Mouse (Mus musculus) monocyte, adult 2 months (primary cell): ENCODE results near the gene Dis3l2.

Experiments used
- DNase-seq, 2 experiments: peaks; one replicate each; pipeline ENCODE4 v3.0.0; 2022; ENCODE audit warnings: low spot score in 2 of 2, low read depth in 1 of 2

The Dis3l2 gene

DNA sequence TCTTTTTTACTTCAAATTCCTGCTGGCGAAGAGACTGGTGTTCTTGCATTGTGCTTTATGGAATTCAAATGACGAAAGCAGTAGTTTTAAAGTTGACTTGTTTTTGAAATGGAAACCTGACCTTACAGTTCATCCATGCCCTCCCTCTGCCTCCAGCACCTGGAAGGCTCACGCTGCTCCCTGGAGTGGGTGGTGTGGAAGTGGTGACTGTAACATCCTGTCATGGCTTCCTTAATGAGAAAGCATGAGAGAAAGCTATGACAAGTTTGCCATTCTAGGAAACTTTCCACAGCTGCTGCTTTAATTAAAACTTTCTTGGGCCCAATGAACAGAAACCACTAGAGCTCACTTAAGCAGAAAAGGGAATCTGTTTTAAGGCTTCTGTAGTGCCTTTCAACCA, 210.3 kb downstream of the Dis3l2 start:
- DNase-seq: no peak

DNA sequence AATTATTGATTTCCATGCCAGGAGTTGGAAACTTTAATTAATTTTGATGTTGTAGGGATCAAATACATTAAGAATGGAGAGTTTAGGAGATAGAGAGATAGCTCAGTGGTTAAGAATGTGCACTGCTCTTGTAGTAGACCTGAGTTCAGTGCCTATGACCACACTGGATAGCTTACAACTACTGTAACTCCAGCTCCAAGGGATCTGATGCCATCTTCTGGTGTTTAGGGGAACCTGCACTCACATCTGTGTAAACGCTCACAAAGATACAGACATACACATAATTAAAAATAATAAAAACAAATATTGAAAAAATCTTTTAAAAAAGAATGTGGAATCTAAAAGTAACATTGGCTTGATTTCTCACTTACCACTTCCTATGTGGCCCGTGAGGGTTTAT, 211.1 kb downstream of the Dis3l2 start:
- DNase-seq: no peak

DNA sequence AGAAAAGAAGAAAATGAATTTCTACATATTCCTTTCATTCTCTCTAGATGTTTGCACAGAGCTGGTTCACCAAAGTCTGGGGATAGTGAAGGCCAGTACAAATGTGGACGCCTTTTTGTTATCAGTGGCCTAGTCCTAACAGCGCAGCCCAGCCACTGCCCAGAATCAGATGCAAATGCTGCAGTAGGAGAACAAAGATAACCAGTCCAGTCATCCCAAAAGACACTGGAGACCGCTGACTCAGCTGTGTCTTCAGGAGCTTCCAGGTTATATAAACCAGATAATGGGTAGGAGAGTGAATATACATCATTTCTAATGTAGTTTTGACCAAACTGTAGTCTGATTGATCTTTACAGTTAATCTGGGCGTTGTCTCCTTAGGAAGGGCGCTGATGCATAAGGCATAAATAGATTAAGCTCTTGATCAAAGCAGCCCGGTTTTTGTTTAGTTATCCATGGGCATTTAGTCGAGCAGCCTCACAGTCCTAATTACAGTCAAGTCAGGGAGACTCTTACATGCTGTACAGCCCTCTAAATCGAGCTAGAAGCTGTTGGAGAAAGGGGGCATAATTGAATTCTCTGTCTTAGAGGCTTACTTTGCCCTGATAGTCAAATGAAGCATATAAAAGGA, 212.9 kb downstream of the Dis3l2 start:
- no peak for DNase-seq

DNA sequence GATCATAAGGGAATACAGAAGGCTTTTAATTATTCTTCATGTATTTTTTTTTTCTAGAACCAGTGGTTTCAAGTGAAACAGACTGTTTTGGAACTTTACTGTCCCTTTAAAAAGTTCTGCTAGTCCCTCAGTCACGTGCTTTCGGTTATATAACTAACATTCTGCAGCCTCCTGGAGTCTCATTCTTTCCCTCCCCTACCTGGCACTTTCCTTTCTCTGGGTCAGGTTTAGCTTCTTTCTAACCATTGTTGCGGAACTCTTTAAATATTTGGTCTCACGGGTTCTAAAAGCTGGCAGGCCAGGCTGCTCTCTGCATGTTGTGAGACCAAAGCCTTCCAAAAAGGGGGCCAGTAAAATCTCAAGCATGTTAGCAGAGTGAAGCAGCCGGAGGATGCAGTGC, 222.2 kb downstream of the Dis3l2 start:
- DNase-seq: no peak

DNA sequence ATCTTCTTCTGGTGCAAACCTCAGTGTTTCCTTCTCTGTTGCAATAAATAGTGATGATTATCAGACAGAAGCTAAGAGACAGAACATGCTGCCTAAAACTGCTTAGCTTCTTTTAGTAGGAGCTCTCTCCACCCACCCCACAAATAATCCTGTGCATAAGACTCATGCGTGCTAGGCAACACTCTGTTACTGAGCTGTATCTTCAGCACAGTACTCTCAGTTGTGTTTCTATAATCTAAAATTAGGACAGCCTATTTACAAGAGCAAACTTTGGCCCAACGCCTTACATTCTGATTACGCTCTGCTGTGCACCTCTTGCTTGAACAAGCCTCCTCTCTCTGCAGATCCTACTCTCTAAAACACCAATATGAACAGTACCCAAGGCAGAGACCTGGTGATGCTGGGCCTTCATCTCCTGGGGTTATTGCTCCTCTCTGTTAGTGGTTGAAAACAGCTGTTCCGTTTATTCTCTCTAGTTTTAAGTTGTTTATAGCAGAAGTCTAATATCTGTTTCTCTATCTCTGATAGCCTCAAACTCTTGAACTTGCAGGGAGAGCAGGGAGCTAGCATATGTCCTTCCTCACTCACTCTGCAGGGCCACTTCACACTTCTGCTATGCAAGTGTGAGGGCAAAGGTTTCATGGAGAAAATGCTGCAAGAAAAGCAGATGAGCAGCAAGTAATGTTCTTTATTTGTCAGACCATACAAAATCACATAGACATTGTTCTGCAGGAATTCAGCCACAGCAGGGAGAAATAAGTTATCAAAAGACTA, 228.2 kb downstream of the Dis3l2 start:
- no peak for DNase-seq

DNA sequence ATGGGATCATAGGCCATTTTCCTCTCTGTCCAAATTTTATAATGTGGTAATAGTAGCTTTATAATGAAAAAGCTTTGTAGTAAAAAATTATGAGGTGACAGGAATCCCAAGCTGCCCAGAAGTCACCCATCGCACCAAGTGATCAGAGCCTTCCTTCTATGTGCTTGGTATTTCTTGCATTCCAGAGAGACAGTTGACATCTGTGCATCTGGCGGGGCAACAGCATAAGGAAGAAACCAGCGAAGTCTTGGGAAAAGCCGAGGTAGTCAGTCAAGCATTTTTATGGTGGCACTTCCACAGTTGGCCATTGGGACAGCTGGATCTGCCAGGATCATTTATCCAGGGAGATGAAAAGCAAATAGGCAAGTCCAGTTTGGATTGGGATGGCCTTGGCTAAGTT, 229.2 kb downstream of the Dis3l2 start:
- no peak for DNase-seq

DNA sequence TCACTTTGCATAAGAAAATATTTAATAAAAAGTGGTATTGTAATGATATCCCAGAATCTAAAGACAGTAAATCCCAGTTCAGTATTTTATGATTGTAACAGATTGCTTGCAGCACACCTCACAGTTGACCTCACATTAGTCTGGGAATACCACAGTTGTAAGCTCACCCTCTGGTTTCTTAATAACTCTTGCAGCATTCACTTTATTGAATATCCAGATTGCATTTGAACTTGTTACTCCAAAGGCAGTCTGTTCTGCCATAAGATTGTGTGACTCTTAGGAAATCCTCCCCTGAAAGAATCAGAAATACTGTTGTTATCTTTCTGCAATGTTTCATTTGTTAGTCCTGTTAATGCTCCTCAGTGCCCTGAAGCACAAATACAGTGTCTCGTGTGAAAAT, 230.0 kb downstream of the Dis3l2 start:
- no peak for DNase-seq

DNA sequence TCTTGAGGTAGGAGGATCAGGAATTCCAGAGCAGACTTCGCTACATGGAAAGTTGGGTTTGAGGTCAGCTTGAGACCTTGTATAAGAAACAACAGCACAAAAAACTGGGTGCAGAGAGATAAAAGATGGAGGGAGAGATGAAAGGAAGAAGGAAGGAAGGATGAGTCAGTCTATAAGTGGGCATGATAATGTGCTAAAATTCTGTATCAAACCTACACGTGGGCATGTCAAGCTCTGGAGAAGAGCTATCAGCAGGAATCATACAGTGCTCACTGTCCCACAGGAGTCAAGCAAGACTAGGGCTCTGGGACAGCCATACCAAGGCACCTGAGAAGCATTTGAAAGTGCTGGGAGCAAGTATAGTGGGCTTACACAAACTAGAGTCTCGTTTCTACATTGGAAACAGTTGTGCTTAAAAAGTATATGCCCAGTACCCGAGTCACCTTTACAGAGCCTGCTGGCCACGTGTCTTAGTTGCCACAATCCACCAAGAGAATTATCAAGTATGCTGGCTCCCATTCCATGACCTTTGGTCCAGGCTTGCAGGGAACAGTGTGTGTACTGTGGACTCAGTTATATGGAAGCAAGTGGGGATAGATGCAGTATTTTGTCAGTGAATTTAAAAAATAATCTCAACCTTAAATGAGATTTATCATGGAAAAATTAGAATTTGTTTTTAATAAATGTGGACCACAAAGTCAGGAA, 248.0 kb downstream of the Dis3l2 start:
- DNase-seq: no peak

DNA sequence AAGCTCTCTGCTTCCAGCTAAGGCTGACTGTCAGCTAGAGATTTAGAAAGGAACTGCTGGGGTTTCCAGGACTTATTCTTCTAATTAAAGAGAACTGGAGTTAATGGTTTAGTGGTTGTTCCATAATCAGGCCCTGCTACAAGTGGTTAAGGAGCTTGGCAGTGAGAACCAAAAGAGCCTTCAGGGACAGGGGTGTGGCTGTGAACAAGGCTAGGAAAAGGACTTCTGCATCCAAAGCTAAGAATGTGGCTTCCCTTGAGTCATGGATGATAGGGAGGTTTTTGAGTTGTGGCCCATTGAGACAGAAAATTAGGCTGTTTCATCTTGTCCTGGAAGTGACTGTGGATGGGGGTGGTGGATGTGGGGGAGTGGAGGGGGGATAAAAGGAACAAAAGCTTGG, 252.2 kb downstream of the Dis3l2 start:
- no peak for DNase-seq

DNA sequence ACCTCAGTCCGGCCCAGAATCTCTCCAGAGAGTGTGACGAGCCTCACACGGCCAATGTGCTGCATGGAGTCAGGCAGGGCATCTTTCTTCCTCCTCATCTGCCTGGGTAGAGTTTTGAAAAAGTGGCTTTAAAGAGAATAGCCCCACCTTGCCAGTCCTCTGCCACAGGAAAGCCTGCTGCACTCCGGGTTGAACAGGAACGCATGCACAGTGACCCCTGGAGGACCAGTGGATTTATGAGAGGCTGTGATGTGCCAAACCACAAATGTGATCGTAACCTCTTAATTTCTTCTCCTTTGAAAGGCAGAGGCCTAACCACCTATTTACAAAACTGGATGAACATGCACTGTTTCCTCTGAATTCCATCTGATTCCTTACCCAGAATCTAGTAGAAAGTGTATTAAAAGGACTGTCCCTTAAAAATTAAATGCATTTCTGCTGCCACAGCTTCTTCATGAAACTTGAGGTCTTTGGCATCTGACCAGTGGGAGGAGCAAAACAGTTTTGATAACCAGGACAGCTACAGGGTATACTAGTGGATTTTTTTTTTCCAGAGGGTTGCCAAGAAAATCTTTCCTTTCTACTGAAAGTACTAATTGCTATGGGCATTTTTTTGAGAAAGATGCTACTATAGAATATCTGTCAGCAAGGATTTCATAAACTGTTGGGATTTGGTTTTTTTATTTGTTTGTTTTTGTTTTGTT, 264.8 kb downstream of the Dis3l2 start:
- DNase-seq: no peak

DNA sequence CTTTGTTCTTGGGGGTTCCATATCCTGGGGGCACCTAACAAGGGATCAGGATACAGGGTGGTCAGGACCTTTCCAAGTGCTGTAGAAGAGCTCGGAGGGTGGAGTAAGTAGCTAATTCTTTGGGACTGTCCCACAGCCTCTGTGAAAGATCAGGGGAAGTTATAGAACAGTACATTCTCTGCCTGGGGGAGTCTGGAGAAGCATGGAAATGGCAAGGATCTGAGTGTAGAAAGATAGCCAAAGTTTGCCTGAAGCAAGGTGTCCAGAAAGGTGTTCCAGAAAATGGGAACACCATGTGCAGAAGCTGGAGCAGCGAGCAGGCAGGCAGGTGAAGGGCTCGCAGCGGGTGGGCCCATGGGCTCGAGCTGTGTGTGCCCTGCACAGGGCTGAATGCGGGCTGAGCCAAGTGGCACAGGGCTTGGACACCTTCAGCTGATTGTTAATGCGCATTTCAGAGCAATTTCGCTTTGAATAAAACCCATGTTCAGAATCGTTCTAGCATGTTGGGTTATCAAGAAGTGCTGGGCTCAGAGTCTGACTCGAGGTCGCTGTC, 265.6 kb downstream of the Dis3l2 start:
- no peak for DNase-seq

DNA sequence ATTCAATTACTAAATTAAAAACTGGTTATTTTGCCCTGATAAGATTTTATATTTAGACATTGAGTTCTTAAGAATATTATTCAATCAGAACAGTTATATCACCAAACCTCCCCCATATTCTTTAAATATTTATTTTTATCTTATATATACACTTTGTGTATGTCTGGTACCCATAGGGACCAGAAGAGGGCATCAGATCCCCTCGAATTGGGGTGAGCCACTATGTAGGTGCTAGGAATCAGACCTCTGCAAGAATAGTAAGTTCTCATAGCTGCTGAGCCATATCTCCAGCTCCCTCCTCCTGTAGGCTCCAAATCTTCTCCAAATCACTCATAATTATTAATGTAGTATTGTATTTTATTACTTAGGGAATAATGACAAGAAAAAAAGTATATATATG, 269.1 kb downstream of the Dis3l2 start:
- no peak for DNase-seq

DNA sequence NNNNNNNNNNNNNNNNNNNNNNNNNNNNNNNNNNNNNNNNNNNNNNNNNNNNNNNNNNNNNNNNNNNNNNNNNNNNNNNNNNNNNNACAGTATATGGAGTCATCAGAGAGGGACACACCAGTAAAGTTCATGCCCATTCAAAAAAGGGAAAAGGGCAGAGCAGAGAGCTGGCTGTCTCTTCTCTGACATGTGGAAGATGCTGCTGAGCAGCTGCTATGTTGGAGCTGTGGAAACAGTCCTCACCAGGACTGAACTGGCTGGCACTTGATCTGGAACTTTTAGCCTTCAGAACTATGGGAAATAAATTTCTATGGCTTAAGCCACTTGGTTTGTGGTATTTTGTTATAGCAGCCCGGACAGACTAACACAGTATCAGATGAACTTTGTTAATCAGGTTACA, 273.4 kb downstream of the Dis3l2 start:
- DNase-seq: no peak

DNA sequence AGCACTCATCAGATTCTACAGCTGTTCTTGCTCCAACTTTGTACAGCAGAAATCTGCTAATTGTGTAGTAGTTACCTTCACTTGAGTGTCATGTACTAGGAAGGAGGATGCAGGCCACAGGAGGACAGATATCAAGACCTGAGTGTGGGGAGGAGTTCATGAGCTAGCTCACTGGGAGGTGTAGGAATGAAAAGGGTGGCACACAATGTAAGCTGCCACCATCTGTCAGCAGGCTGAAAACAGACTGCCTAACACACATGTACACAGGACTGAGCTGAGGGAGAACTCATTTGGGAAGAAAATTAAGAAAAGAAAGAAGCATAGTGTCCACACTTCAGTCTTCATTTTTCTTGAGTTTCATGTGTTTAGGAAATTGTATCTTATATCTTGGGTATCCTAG, 282.8 kb downstream of the Dis3l2 start:
- no peak for DNase-seq

DNA sequence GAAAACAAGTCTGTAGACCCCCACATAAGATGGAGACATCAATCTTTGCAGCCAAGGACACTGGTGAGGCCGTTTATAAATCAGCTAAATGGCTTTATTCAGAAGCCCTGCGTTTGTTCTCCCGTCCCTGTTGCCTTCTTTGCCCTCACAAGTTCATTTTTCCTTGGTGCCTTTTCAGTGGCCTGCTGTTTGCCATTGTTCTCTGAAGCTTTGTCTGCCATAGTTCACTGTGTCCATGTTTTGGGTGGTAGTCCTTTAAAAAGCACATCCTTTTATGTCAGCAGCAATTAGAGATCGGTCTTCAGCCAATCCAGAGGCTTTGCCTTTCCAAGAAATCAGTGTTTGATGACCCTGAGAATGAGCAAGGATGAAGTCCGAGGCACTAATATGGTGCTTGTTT, 289.2 kb downstream of the Dis3l2 start:
- DNase-seq: no peak

DNA sequence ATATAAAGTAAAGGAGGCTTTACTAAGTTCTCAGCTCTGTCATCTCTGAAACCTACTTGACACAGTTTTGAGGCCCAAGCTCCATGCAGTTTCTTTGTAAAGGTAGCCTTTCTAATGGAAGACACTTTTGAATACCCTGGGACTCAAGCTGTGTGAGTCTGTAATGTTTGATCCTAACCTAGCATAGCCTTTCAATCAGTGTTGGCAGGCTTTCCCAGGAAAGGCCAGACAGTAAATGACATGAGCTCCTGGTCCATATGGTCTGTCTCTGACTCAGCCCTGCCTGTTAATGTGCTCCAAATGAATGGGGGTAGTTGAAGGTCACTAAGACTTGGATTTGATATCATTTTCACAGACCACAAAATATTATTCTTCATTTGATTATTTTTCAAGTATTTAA, 290.4 kb downstream of the Dis3l2 start:
- DNase-seq: no peak

DNA sequence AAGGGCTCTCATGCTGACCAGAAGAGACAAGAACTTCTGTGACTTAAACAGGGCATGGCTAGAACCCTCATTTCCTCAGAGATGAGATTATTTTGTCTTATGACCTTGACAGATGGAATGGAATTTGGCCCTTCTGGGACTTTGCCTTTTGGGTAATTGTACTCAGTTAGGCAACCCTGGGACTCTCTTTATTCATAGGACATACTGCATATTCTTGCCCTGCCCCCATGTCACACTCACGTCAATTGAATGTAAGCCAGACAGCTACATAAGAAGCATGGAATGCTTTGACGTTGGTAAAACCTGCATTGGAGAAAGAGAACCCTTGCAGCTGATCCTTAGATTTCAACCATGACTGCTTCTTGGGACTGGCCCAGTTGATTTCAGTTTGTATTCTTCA, 294.4 kb downstream of the Dis3l2 start:
- DNase-seq: no peak

DNA sequence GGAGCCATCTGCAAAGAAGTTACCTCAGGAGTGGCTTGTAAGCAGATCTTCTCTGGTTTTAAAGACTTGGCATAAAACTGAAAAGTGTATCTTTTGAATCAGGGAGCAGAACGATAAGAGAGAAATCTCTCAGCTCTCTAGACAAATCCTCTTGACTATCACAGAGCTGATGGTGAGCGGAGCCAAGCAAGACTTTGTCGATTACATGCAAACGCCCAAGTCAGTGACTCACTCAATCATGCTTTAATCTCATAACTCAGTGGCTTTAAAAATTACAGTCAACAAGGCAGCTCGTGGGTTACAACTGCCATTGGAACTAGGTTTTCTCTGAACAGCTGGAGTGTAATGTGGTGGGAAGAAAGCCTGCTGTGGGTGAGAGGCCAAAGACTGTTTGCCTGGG, 297.8 kb downstream of the Dis3l2 start:
- DNase-seq: no peak

DNA sequence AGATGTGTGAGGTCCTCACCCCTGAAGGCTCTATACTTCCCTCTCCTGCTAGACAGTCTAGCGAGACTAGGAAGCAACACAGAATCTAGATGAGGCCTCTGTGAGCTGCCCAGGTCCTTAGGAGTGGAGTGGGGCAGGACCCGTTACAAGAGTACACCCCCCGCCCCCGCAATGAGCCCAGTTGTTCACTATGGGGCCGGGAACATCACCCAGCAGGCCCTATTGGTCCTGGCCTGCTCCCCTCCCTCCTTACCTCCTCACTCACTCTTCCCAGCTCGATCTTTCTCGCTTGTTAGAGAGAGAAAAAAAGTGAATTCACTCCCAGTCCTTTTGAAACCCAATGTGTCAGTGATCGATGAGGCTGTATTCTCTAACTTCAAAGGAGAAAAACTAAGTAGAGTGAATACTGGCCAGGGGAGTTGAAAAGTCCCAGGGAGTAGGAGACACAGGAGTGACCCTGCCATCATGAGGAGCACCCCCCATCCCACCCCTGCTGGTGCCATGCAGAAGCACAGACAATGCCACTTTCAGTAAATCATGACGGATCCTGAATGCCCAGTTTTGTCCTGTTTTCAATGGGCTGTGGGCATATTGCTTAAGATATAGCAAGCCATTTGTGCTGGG, 299.0 kb downstream of the Dis3l2 start:
- no peak for DNase-seq

DNA sequence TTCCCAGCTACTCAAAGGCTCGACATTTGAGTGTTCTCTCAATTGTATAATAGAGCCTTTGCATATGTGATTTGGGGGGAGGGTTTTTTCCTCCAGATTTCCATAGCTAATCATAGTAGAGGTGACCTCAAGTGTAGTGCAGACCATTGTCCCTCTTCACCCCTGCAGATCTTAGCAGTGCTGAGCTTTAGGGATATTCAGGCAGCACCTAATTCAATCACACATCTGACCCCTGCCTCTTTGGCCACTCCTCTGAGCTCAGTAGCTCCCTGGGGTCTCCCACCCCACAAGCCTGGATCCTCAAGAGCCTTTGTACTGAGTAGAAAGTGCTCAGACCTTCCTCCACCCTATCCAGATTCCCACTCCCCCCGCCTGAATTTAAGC, 299.6 kb downstream of the Dis3l2 start:
- no peak for DNase-seq

DNA sequence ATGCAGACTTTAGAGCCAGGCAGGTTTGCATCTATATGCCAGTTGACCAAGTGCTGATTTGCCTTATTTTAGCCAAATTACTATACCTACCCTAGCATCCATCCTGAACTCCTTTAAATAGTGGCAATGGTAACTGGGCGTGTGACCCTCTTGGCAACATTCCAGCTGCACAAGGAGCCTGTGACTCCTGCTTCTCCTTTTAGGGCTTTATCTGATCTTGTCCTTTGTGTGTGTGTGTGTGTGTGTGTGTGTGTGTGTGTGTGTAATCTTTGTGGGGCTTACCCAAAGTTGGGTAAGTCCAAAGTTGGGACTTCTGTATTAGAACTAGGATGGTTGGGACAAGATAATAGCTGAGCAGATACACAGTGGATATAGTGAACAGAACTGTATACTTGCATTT, 302.8 kb downstream of the Dis3l2 start:
- no peak for DNase-seq
